Mouse (Mus musculus): ENCODE results near the gene Tspyl3. TPM values are rescaled to one million over a fixed set of nuclear protein-coding genes. Genes with fewer than 3 reads are reported as not detected.
A peak's percentile ranks its signal among the peaks of the same experiment; 100 is the strongest.

Gene Tspyl3
- polyA plus RNA-seq, 1 experiment from 2014 or later, result 17.3 TPM

GRCm38 (mm10) chr2:153222130-153222529 is 3.1 kb downstream of the Tspyl3 start:
- ATAC-seq (ENCODE audit: low FRiP score, low read depth), result no peak
- no peak overlapping the region for H3K4me2 ChIP-seq (replicated peaks)
- no peak overlapping the region for H3K4me3 ChIP-seq
- no peak overlapping the region for H3K9ac ChIP-seq
- H3K9me3 ChIP-seq, result no peaks in the 10 kb centered on the region
- no peaks in the 10 kb centered on the region for H3K27me3 ChIP-seq
- H3K27ac ChIP-seq, result no peak overlapping the region
- peaks cover 14% of the 10 kb centered on the region for H3K36me3 ChIP-seq
- peaks cover 12% of the 10 kb centered on the region for H3K4me1 ChIP-seq

GRCm38 (mm10) chr2:153221620-153222019 is 3.6 kb downstream of the Tspyl3 start:
- no peaks in the 10 kb centered on the region for H3K27me3 ChIP-seq
- no peak overlapping the region for H3K27ac ChIP-seq
- peaks cover 14% of the 10 kb centered on the region for H3K36me3 ChIP-seq
- H3K4me3 ChIP-seq, result no peak overlapping the region
- peaks cover 12% of the 10 kb centered on the region for H3K4me1 ChIP-seq
- no peak for ATAC-seq (ENCODE audit: low FRiP score, low read depth)
- H3K9me3 ChIP-seq, result no peaks in the 10 kb centered on the region
- no peak overlapping the region for H3K4me2 ChIP-seq (replicated peaks)
- H3K9ac ChIP-seq, result no peak overlapping the region
- WGBS, result 90% methylated on average over 4 of the region's 4 CpGs

GRCm38 (mm10) chr2:153218516-153218915 is 6.7 kb downstream of the Tspyl3 start:
- Histone ChIP-seq H3K36me3 (peaks cover 14% of the 10 kb centered on the region), H3K4me2 (replicated peaks) (no peak overlapping the region), H3K27me3 (no peaks in the 10 kb centered on the region), H3K27ac (no peak overlapping the region), H3K9ac (no peak overlapping the region), H3K9me3 (no peaks in the 10 kb centered on the region), H3K4me1 (no peaks in the 10 kb centered on the region), H3K4me3 (no peak overlapping the region)
- no peak for ATAC-seq (ENCODE audit: low FRiP score, low read depth)
- WGBS, result 79% methylated on average over 3 of the region's 3 CpGs

- no peaks in the 10 kb centered on the region for H3K27me3 ChIP-seq
- H3K4me1 ChIP-seq, result no peaks in the 10 kb centered on the region
- H3K36me3 ChIP-seq, result peaks cover 14% of the 10 kb centered on the region
- H3K27ac ChIP-seq, result no peak overlapping the region
- no peak overlapping the region for H3K4me3 ChIP-seq
- no peaks in the 10 kb centered on the region for H3K9me3 ChIP-seq
- WGBS, result 86% methylated on average over 10 of the region's 10 CpGs
- H3K4me2 ChIP-seq (replicated peaks), result no peak overlapping the region
- H3K9ac ChIP-seq, result no peak overlapping the region
- ATAC-seq (ENCODE audit: low FRiP score, low read depth), result no peak
Observed at GRCm38 (mm10) chr2:153217826-153218340, 7.4 kb downstream of the Tspyl3 start.

GRCm38 (mm10) chr2:153215421-153215820 is 9.8 kb downstream of the Tspyl3 start:
- H3K9me3 ChIP-seq, result no peaks in the 10 kb centered on the region
- H3K36me3 ChIP-seq, result peaks cover 12% of the 10 kb centered on the region
- no peaks in the 10 kb centered on the region for H3K27me3 ChIP-seq
- H3K4me3 ChIP-seq, result no peak overlapping the region
- H3K9ac ChIP-seq, result no peak overlapping the region
- 80% methylated on average over 4 of the region's 4 CpGs for WGBS
- no peak for ATAC-seq (ENCODE audit: low FRiP score, low read depth)
- H3K4me2 ChIP-seq (replicated peaks), result no peak overlapping the region
- no peak overlapping the region for H3K27ac ChIP-seq
- H3K4me1 ChIP-seq, result no peaks in the 10 kb centered on the region

- Histone ChIP-seq H3K4me1 (no peaks in the 10 kb centered on the region), H3K27ac (no peak overlapping the region), H3K27me3 (no peaks in the 10 kb centered on the region), H3K9ac (no peak overlapping the region), H3K9me3 (no peaks in the 10 kb centered on the region), H3K4me2 (replicated peaks) (no peak overlapping the region), H3K4me3 (no peak overlapping the region), H3K36me3 (peaks cover 16% of the 10 kb centered on the region)
- 62% methylated on average over 6 of the region's 6 CpGs for WGBS
- ATAC-seq (ENCODE audit: low FRiP score, low read depth), result 0 out of 2 replicates have a peak, but pooled peaks have one; percentile 44
Observed at GRCm38 (mm10) chr2:153214771-153215259, 10.4 kb downstream of the Tspyl3 start.

- 81% methylated on average over 4 of the region's 4 CpGs for WGBS
- H3K9ac ChIP-seq, result no peak overlapping the region
- no peak overlapping the region for H3K27ac ChIP-seq
- H3K4me1 ChIP-seq, result no peaks in the 10 kb centered on the region
- no peak overlapping the region for H3K4me3 ChIP-seq
- H3K27me3 ChIP-seq, result no peaks in the 10 kb centered on the region
- H3K4me2 ChIP-seq (replicated peaks), result no peak overlapping the region
- no peak for ATAC-seq (ENCODE audit: low FRiP score, low read depth)
- H3K9me3 ChIP-seq, result no peaks in the 10 kb centered on the region
- peaks cover 30% of the 10 kb centered on the region for H3K36me3 ChIP-seq
Observed at GRCm38 (mm10) chr2:153213351-153213750, 11.9 kb downstream of the Tspyl3 start.

- no peaks in the 10 kb centered on the region for H3K9me3 ChIP-seq
- H3K36me3 ChIP-seq, result peaks cover 49% of the 10 kb centered on the region
- H3K4me3 ChIP-seq, result no peak overlapping the region
- WGBS, result 91% methylated on average over 5 of the region's 5 CpGs
- H3K27me3 ChIP-seq, result no peaks in the 10 kb centered on the region
- H3K4me2 ChIP-seq (replicated peaks), result no peak overlapping the region
- H3K9ac ChIP-seq, result no peak overlapping the region
- H3K4me1 ChIP-seq, result no peaks in the 10 kb centered on the region
- H3K27ac ChIP-seq, result no peak overlapping the region
- ATAC-seq (ENCODE audit: low FRiP score, low read depth), result no peak
Observed at GRCm38 (mm10) chr2:153211451-153211850, 13.8 kb downstream of the Tspyl3 start.

- no peak overlapping the region for H3K27ac ChIP-seq
- H3K9ac ChIP-seq, result no peak overlapping the region
- H3K9me3 ChIP-seq, result no peaks in the 10 kb centered on the region
- H3K4me2 ChIP-seq (replicated peaks), result no peak overlapping the region
- ATAC-seq (ENCODE audit: low FRiP score, low read depth), result no peak
- H3K36me3 ChIP-seq, result peaks cover 71% of the 10 kb centered on the region
- H3K4me3 ChIP-seq, result no peak overlapping the region
- no peaks in the 10 kb centered on the region for H3K4me1 ChIP-seq
- H3K27me3 ChIP-seq, result no peaks in the 10 kb centered on the region
- WGBS, result 92% methylated on average over 5 of the region's 5 CpGs
Observed at GRCm38 (mm10) chr2:153209286-153209685, 16.0 kb downstream of the Tspyl3 start.

- peaks cover 80% of the 10 kb centered on the region for H3K36me3 ChIP-seq
- no peak overlapping the region for H3K4me2 ChIP-seq (replicated peaks)
- H3K4me3 ChIP-seq, result no peak overlapping the region
- no peaks in the 10 kb centered on the region for H3K9me3 ChIP-seq
- no peaks in the 10 kb centered on the region for H3K4me1 ChIP-seq
- no peak for ATAC-seq (ENCODE audit: low FRiP score, low read depth)
- no peaks in the 10 kb centered on the region for H3K27me3 ChIP-seq
- H3K27ac ChIP-seq, result no peak overlapping the region
- no peak overlapping the region for H3K9ac ChIP-seq
- WGBS, result 94% methylated on average over 2 of the region's 2 CpGs
Observed at GRCm38 (mm10) chr2:153208149-153208548, 17.1 kb downstream of the Tspyl3 start.

- 84% methylated on average over 1 of the region's 1 CpGs for WGBS
- Histone ChIP-seq H3K9ac (no peak overlapping the region), H3K4me2 (replicated peaks) (no peak overlapping the region), H3K4me3 (no peak overlapping the region), H3K36me3 (peaks cover 88% of the 10 kb centered on the region), H3K9me3 (no peaks in the 10 kb centered on the region), H3K27ac (no peak overlapping the region), H3K4me1 (no peaks in the 10 kb centered on the region), H3K27me3 (no peaks in the 10 kb centered on the region)
- ATAC-seq (ENCODE audit: low FRiP score, low read depth), result no peak
Observed at GRCm38 (mm10) chr2:153202766-153203165, 22.5 kb downstream of the Tspyl3 start.

GRCm38 (mm10) chr2:153199114-153199513 is 26.1 kb downstream of the Tspyl3 start:
- Histone ChIP-seq H3K4me1 (no peaks in the 10 kb centered on the region), H3K9ac (no peak overlapping the region), H3K9me3 (no peaks in the 10 kb centered on the region), H3K36me3 (peaks cover 84% of the 10 kb centered on the region), H3K27me3 (no peaks in the 10 kb centered on the region), H3K4me2 (replicated peaks) (no peak overlapping the region), H3K27ac (no peak overlapping the region), H3K4me3 (no peak overlapping the region)
- 83% methylated on average over 2 of the region's 2 CpGs for WGBS
- no peak for ATAC-seq (ENCODE audit: low FRiP score, low read depth)

GRCm38 (mm10) chr2:153198485-153198884 is 26.8 kb downstream of the Tspyl3 start:
- no peak overlapping the region for H3K4me3 ChIP-seq
- no peak overlapping the region for H3K27ac ChIP-seq
- no peak overlapping the region for H3K9ac ChIP-seq
- no peak overlapping the region for H3K4me2 ChIP-seq (replicated peaks)
- no peaks in the 10 kb centered on the region for H3K4me1 ChIP-seq
- ATAC-seq (ENCODE audit: low FRiP score, low read depth), result no peak
- peaks cover 81% of the 10 kb centered on the region for H3K36me3 ChIP-seq
- H3K27me3 ChIP-seq, result no peaks in the 10 kb centered on the region
- 66% methylated on average over 5 of the region's 5 CpGs for WGBS
- no peaks in the 10 kb centered on the region for H3K9me3 ChIP-seq
